Mouse (Mus musculus) megakaryocyte-erythroid progenitor cell, adult 5-6 weeks (primary cell): ENCODE results near the gene Samd9l. TPM values are rescaled to one million over a fixed set of nuclear protein-coding genes. Genes with fewer than 3 reads are reported as not detected.
"Not testable (repeated sequence)": the region's sequence is repeated elsewhere in the genome, so short reads cannot be mapped to it uniquely, and the experiment has no call there.

Experiments used
- ATAC-seq: replicated peaks from 2 replicates; pipeline ENCODE4 v1.8.0; 2016; ENCODE audit warnings: mild to moderate bottlenecking, inconsistent platforms; ENCODE audit not compliant: severe bottlenecking, poor library complexity, low FRiP score, low TSS enrichment
- total RNA-seq, 2 experiments: library from RNA; stranded (forward) in 1 of 2; stranded (reverse) in 1 of 2; fragments of 200-1000, 215-1000 nt in 1 of 2; fragments of >200 nt in 1 of 2; fragmentation: Nextera tagmentation in 1 of 2; gene quantifications; 2 replicates each; pipeline ENCODE4 v1.2.3; 2014 to 2017

Gene Samd9l
- total RNA-seq, 2 experiments from 2014 or later, result 21.9 to 33.6 TPM

DNA sequence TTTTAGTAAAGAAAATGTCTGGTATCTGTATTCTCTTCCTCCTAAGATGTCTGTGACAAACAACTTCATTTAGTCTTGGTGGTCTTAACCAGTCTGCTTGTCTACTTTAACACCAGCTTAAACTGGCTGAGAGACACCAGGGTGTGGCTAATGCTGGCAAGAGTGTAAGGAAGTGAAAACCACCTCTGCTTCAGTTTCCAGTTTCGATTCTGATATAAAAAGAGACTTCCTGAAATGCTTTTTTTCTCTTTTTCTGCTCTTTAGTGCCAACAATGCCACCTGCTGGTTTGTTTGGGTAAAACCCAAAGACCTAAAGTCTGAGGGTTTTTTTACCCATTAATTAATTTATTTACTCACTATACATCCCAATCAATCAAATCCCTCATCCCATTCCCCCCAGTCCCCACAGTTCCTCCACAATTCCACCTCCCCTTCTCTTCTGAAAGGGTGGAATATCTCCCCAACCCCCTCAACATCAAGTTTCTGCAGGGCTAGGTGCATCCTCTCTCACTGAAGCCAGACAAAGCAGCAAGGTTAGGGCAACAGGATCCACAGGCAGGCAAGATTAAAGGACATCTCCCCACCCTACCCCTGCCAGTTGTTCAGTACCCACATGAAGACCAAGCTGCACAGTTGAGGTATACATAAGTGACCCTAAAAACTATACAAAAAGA, 53.3 kb downstream of the Samd9l start:
- peak; percentile 98 for ATAC-seq

DNA sequence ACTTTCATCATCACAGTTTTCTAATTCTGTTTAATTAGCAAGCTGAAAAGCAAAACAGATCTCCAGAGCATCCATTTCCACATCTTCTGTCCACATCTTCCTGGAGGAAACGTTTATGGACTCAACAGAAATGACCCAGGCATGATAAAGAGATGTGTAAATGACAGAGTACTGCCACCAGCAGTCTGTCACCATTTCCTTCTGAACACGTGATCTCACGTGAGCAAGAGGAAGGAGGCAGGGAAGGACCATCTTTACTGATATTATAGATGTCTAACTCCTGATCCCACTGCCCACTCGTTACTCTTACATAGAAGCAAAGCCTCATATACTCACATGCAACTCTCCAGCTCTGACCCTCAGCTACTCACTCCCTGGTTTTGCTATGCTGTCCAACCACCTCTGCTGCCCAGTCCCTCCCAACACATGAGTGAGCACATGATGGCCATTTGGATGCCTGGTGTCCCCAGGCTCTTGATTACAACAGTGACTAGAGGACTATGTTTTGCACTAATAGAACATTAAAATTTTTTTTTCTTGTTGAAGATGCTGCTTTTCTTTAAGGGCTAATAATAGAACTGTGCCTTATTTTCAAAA, 54.2 kb downstream of the Samd9l start:
- peak; percentile 61 for ATAC-seq

DNA sequence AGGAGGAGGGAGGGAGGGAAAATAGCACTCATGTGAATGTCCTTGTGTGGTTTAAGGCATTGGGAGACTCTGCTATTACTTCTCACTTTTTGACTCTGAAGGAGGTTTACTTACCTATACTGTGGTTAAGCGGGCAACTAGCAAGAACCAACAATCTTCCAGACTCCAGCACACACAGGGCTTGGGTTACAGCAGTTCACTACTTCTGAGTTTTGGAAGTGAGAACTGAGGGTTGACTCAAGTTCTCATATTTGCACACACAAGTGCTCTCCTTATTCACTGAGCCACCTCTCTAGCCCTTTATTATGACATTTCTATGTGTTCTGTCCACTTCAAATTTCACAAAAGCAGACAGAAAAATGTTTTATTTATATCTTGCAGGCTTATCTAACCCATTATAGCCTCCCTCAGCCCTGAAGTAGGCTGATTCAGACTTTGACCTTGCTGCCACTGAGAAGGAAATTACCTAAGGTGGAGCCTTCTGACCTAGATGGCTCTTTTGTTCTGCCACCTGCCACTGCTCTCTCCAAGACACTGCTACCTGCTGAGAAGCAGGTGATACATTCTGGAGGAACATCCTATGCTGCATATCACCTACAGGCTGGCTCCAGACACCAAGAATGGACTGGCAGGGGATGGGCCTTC, 55.6 kb downstream of the Samd9l start:
- ATAC-seq, result not testable (repeated sequence)

DNA sequence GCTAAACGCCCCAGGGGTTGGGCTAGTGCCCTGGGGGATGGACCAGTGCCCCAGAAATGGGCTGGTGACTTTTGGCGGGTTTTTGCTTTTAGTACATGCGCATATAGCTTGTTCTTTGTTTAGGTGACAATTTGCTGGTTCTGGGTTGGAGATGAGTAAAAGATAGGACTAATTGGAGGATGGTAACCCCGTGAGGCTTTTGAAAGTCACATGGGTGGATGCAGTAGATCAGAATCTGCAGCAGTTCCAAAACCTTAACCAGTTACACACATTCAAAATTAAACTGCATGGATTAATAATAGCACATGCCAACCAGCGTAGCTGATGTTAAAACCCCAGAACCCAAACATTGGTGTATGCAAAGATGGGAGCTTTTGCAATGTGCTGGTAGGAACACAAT, 57.9 kb downstream of the Samd9l start:
- no peak for ATAC-seq

DNA sequence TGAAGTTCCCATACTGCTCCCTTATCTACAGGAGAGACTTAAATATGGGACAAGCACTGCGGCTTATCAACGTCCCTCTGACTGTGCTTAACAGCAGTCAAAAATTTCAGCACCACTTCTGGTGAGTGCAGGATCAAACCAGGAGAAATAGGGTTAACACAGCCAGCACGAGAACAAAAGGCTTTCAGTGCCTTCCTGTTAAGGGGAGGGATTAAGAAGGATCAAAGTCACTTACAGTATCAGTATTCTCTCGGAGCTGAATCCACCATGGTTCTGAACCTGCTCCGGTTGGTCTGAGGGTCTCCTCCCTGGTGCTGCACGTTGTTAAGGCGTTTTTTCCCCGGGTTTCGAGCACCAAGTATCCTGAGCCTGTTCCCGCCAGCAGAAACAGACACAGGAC, 58.4 kb downstream of the Samd9l start:
- ATAC-seq, result peak; percentile 54

DNA sequence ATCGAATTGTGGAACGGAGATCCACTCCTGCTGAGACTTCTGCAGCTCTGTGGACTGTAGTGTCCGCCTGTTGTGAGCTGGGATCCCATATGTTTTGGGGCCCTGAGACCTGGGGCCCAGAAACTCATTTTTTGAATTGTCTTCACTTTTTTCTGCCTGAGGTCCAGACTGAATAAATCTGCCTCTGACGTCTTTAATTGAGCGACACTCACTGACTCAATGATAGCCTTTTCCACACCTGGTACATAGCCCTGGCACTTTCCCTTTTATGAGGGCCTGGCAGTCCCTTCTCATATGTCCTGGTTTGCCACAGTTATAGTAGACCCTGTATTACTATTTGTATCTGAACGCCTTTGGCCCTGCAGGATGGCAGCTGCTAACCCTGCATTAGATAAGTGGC, 60.2 kb downstream of the Samd9l start:
- ATAC-seq, result not testable (repeated sequence)

Other genes with a start within 250 kb of the Samd9l start
- gene Hepacam2, start 98.7 kb upstream of the Samd9l start, total RNA-seq (2014; fragmentation: Nextera tagmentation), result not detected in 2 replicates
- 0.33 TPM in 1 of 2 replicates, not detected in the other for gene Hepacam2, start 98.7 kb upstream of the Samd9l start, total RNA-seq (2017)
- 28.8 and 30.6 TPM in 2 replicates for gene Vps50, start 98.8 kb upstream of the Samd9l start, total RNA-seq (2014; fragmentation: Nextera tagmentation)
- 51.3 and 65.7 TPM in 2 replicates for gene Vps50, start 98.8 kb upstream of the Samd9l start, total RNA-seq (2017)